Mouse (Mus musculus): ENCODE measurements around the gene Tmem109.

DNA sequence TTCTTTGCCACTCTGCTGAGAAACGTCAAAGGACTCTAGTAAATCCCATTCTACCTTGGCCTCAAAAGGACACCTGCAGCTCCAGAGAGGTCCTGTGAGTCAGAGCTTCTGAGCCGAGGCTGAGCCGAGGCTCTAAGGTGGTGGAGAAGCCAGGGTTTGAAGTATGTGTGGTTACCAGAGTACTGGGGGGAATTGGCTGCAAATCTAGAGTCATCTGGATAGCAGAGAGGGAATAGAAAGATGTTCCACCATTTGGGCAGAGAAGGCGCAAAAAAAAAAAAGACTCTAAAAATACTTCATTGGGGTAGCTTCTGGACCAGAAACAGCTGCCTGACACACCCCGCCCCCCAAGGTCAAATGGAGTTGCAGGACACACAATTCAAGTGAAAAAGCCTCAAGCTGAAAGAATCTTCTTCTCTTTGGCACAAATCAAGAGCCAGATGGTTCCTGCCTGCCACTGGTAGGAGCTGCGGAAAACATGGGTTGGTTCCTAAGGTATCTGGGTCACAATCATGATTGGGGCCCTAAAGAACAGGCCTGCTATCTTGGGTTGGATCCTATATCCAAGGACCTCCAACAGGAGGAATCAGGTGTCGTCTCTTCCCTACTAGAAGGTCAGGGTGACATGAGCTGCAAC lies 3.5 kb downstream of the Tmem109 start:
- TF ChIP-seq POLR2A (IDR thresholded peaks at IDR 0.05; ENCODE audit: insufficient read depth, low read depth, low read length) = no peak
- no peak for TF ChIP-seq CTCF (IDR thresholded peaks at IDR 0.05)
- no peak for TF ChIP-seq EP300 (IDR thresholded peaks at IDR 0.05; ENCODE audit: insufficient read depth, low read depth, low read length)
